Mouse (Mus musculus) telencephalon, adult 2 months (tissue): Measurements from ENCODE around the gene Gm10837.

ENCODE experiments used
- DNase-seq: peaks from one replicate; pipeline ENCODE4 v3.0.0-alpha.2; 2011; ENCODE audit warnings: low read depth, low spot score

Gene Gm10837

DNA sequence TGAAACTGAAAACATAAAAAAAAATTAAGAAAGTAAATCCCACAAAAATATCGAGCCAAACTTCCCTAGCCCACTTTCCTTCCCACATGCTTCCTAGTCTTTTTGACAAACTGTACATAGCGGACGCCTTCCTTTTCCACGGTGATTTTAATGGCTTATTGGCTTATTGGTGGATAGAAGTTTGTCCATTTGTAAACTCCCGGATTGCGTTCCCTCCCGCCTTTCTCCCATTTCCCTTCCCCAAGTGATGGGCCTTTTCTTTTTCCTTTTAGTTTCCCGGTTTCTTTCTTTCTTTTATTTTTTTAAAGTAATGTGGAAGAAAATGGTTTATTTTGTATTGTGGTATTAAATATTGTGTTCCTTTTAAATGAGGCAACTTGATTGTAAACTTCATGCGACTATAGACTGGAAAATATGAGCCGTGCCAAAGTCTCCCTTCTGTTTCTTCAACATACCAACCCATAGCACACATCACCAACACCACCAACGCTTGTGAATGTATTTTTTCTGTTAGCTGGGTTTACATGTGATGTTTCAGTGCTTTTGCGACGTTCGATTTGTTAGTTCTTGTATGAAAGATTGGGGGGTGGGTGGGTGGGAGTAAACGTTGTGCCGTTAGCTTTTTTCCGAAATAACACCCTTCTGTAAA, 10.8 kb upstream of the Gm10837 start:
- no peak for DNase-seq

DNA sequence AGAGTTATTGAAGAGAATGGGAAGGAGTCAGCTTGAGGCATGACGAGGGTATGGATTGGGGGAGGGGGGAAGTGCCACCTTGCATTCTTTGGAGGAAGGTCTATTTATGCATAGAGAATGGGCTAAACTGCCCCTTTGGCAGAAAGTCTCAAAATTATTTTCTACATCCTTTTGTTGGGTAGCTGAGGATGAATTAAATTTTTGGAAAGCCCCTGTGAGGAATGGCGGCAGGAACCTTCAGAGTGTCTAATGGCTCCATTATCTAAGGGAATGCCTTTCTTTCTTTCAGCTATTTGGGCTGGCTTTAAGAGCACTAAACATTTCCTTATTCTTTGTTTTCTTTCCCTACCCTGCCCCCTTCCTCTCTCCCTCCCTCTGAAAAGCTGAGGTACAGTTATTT, 10.0 kb upstream of the Gm10837 start:
- no peak for DNase-seq

DNA sequence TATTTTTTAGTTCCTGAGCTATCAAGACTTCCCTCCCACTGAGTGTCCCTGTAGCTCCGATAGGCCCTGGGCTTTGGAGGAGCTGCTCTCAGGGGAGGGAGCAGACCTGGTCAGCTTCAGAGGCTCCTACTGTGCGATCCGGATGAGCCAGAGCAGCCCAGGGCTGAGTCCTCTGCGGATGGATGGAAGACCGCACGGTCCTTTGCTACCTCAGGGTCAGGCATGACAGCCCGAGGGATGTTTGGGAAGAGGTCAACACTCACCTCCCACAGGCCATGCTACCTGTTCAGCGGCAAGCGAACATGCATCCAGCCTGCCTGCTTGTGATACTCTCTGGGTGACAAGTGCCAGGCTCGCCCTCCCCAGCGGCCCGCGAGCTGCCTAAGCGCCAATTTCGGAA, 9.2 kb upstream of the Gm10837 start:
- DNase-seq: no peak

DNA sequence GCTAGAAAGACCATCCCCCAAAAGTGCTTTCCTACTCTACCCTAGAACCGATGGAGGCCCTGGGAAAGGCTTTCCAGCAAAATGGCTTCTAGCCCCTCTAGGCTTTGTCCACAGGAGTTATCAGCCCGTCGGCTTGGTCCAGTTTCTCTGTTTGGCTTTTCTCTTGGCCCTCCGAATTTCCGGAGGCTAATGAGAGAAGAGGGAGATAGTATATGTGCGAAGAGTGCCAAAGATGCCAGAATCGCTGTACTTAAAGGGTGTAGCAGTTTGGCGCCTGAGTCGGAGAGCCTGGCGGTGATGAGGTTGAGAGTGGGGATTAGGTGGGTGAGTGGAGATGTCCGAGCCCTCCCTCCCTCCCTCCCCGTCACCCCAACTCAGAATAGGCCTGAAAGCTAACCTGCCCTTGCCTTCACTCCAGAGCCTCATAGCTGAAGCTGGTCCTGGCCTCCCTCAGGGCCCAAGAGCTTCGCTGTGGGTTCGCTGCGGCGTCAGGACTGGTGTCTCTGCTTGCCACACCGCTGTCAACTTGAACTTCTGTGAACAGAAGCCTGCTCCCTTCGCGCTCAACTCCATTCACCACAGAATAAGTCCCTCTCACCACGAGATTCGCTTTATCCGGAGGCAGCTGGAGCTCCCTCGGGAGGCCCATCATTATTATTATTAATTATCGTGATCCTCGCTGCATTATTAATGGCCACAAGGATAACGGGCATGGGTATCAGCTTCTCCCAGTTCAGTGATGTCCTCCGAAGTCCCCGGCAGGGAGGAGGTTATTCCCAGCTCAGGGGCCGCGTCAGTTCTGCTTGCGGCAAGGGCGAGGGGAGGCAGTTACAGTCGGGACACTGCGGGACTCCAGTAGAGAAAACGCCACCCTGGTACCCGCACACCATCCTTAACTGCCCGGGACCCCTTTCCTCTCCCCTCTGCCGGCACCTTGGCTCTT, 8.0 kb upstream of the Gm10837 start:
- DNase-seq: no peak

DNA sequence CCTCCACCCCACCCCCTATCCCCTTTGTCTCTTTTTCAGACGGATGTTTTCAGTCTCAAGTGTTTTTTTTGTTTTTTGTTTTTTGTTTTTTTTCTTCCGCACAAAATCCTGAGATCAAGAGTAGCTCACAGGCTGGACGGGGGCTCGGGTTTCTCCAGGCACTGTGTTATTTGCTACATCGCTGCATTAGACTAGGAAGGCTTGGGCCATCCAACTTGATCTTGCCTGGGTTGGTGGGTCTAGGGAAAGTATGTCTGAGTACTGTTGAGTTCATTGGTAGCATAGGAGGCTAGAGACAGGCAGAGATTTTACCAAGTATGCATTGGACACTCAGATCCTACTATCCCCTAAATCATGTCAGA, 7.4 kb upstream of the Gm10837 start:
- DNase-seq: no peak

DNA sequence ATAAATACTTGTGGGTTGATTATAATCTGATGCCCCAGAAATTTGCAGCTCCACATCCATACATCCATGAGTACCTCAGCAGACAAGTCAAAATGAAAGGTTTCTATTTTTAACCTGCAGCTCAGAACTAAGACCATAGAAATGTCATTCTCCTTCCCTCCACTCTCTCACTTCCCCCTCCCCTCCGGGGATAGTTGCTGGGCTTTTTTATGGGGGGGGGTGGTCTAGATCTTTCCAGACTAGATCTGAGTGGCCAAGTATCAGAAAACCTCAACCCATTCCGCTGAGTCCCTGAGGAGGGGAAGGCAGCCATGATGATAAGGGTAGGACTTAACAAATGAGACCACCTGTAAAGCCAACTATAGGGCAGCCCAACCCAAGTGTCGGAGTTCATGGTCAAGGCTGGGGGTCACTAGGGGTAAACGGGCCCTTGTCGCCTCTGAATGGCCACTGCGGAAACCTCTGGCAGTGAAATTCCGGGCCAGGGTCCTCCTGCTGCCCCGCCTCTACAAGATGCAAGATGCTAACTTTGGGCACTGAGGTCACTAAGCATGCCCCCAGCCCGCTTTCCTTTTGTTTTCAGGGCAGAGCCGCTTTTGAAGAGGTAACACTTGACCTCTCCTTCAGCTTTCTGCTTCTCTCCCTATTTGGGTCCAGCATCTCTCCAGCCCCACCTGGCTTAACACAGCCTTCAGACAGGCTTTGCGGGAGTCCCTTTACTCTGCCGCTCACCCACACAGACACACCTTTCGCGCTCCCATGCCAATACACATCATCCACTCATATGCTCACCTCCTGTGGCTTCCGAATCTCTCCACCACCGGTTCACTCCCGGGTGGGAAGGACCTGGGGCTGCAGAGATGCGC, 6.6 kb upstream of the Gm10837 start:
- DNase-seq: no peak

DNA sequence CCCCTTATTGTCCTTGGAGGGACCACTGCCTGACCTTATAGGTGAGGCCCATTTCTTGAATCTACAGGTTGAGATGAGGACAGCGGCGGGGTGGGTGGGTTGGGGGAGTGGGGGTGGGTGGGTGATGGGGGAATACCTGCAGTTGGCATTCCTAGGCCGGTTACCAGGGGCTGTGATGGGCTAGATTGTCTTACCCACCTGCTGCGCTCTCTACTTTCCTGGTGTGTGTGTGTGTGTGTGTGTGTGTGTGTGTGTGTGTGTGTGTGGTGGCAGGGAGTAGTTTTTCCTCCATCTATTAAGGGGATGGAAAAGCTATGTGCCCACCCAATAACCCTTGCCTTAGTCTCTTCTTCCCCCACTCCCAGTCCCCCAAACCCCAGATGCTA, 5.9 kb upstream of the Gm10837 start:
- no peak for DNase-seq

DNA sequence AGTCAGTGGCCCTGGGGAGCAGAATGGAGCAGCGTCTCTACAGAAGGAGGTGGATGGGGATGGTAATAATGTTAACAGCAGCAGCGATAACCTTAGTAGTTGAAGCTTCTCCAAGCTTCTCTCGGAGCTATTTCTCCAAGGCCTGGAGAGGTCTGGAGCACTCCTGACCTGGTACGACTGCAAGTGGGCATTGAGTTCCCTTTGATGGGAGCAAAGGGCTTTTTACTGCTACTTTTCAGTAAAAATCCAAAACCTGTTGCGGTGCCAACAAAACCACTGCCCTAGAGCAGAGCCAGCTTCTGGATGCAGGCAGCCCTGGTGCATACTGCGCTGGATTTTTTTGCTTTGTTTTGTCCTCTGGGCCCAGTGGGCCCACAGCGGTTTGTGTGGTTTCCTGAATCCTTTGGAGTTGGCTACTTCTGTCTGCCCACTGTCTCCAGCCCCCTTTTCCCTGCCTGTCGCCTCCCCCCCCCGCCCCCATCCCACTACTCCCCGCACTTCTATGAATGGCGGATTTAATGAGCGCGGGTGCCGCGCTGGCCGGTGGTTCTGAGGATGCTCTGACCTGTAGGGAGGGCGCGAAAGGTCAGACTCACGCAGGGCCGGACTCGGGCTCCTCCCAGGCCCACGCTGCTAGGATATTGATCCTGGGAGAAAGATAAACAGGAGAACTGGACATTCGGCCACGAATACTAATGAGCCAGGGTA, 5.4 kb upstream of the Gm10837 start:
- DNase-seq: no peak

DNA sequence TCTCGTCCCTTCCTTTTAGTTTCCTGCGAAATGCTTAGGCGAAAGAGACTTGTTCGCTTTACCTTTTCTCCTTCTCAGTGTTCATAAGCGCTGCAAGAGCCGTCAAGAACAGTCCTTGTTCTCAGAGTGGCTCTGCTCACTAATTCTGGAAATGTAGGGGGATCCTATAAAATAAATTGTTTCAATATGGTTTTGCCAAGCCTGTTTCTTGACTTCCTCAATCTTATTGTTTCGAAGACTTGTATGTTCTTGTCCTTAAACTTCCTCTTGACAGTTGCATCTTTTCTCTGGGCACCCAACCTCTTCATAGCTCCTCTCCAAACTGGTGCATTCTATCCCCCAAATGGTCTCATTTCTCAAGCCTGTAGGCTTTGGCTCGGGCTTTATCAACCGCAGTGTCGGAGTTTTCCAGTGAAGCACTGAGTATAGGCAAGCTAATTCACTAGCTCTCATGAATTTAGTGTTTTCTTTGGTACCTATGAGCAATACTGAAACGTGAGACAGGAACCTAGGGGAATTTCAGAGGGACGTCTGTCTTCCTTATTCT, 4.7 kb upstream of the Gm10837 start:
- no peak for DNase-seq

DNA sequence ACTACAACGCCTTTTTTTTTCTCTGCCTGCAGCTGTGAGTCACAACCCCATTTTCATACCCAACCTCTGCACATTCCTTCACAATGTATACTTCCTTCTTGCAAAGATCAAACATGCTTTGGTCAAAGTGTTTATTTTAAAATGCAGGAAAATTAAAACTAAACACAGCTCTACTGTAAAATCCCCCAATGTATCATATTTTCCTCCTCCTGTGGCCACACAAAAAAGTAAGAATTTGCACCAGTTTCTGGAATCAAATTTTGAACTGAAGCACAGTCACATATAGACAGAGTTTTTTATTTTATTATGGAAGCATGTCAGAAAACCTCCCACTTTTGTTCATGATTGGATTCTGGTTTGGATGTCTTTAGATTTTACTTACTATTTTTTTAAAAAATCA, 3.8 kb upstream of the Gm10837 start:
- DNase-seq: no peak

DNA sequence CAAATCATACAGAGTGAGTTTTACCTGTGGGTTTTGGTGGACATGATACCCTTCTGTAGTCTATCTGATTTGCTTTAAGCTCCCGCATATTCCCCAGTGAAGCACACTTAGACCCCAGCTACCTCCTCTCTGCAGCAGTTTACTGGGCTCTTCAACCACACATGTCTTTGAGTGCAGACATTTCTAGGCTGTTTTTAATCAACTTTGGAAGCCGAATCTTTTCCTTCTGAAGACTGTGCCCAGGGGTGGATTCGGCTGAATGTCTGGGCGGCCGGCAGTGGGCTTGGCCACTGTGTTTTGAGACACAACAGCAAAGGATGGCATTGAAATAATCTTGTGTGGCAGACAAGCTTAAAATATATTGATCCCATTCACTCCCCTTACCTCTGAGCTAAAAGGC, 3.0 kb upstream of the Gm10837 start:
- DNase-seq: no peak

DNA sequence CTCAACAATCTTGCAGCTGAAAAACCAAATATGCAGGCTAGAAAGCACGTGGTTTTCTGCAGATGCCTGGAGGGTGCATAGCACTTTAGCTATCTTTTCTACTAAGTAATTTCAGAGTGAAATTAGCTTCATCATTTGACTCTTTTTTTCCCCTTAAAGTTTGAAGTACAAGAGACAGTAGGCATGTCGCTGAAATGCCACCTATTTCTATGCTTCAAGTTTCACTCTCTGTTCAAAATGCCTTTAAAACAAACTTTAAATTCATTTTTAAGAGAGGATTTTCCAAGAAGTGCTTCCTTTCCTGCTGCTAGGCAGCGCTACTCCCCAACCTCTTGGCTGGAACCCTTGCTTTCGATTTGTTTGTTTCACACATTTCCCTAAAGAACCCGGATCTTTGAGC, 1.3 kb upstream of the Gm10837 start:
- DNase-seq: no peak

DNA sequence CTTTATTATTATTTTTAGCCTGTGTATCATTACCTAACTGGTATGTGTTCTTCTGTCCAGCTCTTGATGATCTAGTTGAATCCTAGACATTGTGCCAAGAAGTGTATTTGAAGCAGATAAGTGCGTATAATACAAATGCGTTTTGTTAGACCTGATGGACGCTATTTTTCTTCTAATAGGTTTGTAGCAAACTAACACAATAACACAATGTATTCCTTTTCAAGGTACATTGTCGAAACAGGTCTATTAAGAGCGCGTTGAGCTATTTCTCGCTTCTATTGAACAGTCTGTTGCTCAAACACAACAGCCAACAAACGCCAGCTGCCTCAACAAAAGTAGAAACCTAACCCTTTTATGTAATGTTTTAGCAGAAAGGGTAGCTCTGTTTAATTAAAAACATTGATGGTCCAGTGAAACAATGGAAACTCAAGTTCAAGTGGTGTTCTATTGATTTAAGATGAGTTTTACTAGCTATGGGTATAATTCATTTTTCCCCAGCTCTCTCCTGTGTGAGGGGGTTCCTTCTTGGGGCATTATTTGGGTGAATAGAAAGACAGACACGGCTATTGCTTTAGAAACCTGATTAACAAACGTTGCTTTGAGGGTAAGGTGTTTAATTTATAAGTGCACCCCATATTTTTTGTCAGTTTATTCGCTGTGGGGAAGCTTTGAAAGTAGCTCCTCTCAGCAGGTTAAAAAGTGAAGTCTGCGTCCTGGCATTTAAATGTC, 536 bp upstream of the Gm10837 start:
- no peak for DNase-seq

DNA sequence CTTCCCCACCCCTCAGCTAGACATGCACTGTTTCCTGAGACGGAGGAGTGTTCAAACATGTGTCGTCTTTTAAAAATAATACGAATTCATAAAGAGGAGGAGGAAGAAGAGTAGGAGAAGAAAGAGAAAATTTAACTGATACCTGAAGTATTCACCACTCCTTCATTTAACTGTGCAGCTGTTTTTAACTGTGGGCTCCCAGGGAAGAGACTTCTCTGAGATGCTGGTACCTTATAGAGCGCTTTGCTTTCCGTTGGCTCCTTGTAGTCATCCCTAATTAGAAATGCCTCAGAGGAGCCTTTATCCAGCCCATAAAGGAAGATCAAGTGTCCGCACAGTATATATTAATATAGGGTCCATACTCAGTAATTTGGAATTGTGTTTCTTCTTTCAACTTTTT, 1.1 kb downstream of the Gm10837 start:
- no peak for DNase-seq

DNA sequence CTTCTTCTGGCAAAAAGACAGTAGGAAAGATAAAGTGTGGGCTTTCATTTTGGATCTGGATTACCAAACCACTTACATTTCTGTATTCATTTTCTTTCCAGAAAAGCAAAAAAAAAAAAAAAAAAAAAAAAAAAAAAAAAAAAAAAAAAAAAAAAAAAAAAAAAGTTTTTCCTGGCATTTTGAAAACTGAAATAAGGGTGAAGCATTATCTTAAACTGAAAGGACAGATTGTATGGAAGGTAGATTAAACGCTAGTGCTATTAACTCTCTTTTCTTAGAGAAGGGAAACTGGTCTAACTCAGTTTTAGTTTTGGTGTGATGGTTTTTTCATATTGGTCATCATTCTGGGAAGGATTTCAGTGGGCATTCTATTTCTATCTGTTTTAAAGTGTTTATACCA, 1.6 kb downstream of the Gm10837 start:
- no peak for DNase-seq

DNA sequence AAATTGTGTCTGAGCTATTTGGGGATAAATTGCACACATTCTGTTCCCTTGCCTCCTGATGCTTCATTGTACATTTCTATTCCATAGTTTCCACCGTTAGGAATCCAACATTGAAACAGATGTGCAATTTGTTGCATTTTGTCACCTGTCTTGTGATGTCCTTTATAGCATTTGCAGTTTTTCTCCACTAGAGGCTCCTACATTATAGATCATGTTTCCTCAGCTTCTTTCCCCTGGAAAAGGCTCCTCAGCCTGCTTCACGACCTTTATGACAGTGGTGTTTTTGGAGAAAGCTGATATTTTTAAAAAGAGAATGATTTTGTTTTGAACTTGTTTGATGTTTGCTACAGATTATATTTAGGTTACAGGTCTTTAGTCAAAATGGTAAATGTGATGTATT, 18.7 kb downstream of the Gm10837 start:
- DNase-seq: no peak

DNA sequence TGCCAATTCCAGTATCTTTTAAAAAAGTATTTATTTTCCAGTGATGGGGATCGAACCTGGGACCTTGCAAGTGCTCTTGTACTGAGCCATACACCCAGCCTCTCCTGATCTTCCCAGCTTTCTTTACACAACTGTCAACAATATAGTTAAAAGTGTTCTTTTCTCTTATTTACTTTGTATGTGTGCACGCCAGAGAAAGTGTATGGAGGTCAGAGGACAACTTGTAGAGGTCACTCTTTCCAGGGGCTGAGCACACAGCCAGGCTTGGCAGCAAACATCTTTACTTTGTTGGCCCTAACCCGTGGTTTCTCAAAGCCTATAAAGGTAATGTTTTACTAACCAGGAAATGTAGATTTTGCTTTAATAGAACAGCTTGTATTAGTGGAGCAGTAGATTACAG, 21.1 kb downstream of the Gm10837 start:
- DNase-seq: no peak

DNA sequence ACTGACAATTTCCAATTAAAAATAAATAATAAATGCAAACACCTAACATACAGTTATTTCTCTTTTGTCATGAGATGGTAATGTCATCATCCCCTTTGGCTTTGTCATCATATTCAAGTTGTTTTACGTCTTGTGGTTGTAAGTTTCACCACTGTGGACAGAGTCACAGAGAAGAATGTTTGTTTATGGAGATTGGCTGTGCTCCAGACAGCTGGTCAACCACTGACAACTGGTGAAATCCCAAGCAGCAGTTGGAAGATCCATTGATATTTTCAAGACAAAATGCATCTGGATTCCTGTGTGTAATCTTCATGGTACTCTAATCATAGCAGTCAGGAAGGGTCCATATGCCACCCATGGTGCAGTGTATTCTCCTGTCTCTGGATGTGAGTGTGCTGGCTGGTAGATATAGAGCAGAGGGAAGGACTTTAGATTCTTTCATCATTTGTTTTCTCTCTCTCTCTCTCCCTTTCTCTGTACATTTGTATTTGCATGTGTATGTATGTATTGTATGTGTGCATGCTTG, 23.2 kb downstream of the Gm10837 start:
- no peak for DNase-seq

DNA sequence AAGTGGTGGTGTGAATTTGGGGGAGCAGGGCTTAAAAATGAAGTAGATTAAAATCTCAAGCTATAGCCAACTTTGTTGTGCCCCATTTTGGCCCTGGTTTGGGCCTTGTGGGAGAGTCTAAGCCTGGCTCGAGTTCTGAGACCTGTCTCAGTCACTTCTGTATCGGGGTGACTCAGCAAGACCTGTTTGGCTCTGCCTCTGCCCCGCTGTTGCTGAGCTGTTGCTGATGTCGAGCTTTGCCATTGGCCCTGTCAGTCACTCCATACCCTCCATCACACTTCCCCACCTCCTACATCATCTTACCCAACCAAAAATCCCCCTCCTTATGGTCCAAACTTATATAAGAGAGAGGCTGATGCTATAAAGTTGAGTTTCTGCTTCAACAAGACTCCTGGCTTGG, 38.1 kb downstream of the Gm10837 start:
- no peak for DNase-seq
